Mouse (Mus musculus) cerebellum, postnatal 25 days (tissue): ENCODE results near the gene Slc6a16.
"Not testable (repeated sequence)": the region's sequence is repeated elsewhere in the genome, so short reads cannot be mapped to it uniquely, and the experiment has no call there.

Source experiments
- DNase-seq, 2 experiments: peaks; one replicate each; pipeline ENCODE4 v3.0.0; 2021; ENCODE audit warnings: mixed read lengths in 2 of 2

The Slc6a16 gene

DNA sequence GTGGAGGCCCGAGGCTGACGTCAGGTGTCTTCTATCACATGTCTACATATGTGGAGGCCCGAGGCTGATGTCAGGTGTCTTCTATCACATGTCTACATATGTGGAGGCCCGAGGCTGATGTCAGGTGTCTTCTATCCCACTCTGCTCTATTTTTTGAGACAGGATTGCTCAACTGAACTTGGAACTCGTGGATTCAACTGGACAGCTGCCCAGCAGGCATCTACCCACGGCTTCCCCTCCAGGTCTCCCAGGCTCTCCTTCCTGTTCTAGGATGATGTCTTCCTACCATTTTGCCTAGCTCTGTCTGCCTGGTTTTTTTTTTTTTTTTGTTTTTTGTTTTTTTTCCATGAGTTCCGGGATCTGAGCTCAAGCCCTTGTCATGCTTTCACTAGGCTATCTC is 14.9 kb downstream of the Slc6a16 start:
- DNase-seq, result not testable (repeated sequence)

GRCm38 (mm10) chr7:45257063-45257840 is 16.4 kb downstream of the Slc6a16 start:
- no peak for DNase-seq

DNA sequence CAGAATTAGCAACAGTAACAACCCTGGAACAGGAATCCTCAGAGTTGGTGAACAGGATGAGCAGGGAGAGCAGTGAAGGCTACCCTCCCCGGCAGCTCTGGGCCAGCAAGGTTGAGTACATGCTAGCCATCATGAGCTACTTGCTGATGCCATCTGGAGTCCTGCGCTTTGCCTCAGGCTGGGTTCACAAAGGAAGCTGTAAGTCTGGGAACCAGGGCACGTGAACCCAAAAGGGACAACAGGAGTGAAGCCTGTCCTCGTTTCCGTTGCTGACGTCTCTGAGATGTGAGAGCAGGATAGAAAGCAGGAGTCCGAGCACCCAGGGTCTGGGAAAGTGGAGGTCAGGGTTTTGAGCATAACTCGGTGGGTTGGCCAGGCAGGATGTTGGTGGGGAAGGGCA is 18.4 kb downstream of the Slc6a16 start:
- no peak for DNase-seq

- DNase-seq, result no peak
Measured at GRCm38 (mm10) chr7:45262266-45262665, 21.4 kb downstream of the Slc6a16 start.

DNA sequence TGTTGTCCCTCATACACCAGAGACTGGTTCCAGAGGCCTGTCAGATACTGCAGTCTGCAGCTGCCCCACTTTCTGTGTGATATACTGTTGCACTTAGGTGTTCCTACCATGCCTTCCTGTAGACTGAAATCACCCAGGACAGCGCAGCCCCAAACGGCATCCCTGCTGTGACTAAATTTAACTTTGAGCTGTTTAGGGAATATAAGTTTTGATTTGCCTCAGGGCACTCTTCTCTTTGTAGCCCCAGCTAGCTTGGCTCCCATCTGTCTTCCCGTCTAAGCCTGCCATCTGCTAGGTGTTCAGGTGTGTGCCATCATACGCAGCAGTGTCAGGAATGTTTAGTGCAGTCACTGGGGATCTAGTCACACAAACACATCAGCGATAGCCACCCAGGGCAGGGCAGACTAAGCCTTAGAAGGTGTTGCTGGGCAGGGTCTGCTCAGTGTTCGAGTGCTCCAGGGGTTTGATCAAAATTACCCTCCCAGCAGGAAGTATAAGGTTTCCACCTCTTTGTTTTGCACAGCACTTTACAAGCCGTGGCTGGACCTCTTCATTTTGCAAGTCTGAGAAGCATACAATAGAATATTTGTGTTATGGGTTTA is 22.2 kb downstream of the Slc6a16 start:
- no peak for DNase-seq

DNA sequence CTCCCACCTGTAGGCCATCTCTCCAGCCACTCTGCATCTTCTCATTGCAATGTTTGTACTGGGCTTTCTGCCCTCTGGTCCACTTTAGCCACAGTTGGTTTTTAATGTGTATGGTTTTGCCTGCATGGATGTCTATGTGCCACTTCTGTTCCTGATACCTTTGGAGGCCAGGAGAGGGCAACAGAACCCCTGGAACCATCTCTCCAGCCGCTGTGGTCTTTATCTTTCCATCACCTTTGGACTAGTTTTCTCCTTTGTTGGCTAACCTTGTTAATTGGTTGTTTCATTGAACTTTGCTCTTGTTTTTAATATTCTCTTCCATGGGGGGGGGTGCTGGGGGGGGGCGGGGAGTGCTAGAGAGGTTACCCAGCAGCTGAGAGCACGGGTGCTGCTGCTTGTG is 23.5 kb downstream of the Slc6a16 start:
- no peak for DNase-seq

DNA sequence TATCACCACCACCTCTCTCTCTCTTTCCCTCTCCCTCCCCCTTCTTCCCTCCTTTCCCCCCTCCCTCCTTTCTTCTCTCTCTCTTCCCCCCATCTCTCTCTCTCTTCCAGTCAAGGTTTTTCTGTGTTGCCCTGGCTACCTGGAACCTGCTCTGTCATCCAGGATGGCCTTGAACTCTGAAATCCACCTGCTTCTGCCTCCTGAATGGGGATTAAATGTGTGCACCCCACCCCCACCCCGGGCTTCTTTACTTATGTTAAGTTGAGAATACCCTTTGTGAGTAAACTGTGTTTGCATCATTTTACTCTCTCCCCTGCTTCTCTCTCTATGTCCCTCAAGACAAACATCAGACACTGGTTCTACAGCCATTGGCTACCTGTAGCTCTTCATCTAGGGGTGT is 24.6 kb downstream of the Slc6a16 start:
- DNase-seq, result no peak

- DNase-seq, result no peak
Measured at GRCm38 (mm10) chr7:45272786-45273412, 32.0 kb downstream of the Slc6a16 start.

DNA sequence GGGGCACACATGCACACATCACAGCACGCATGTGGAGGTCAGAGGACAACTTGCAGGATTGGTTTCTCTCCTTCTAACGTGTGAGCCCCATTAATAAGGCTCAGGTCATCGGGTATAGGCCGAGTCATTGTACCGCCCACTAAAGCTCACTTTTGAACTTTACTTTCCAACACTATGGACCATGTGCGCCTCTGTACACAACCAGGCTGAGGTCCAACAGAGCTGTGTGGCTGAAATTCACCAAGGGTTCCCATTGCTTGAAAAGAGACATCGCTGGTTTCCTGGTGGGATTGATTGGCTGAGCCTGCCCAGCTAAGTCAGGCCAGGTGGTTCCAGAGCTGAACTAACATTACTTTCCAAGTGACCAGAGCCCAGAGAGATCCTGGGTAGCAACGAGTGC is 32.8 kb downstream of the Slc6a16 start:
- DNase-seq, result no peak

GRCm38 (mm10) chr7:45277136-45277760 is 36.4 kb downstream of the Slc6a16 start, which contains the start of gene Slc6a21:
Gene Slc6a21 (plus strand): TSS chr7:45277513.
- DNase-seq, result peak; percentile 87 to 88

DNA sequence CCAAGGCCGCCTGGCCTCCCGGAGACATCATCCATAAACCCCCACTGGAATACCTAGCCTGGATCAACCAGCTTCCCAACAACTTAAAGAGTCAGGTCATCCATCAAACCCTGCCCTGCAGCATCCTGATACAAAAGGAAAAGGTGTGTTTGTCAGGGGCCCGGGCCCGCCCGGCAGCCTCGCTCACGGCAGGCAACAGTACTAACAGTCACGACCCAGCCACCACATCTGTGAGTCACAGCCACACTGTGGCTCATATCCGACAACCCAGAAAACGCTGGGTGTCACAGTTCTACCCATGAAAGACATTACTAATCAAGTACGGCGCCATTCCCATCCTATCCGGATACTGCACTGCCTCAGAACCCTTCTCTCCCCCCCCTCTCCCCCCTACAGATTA is 45.6 kb downstream of the Slc6a16 start:
- no peak for DNase-seq

GRCm38 (mm10) chr7:45296626-45297025 is 55.7 kb downstream of the Slc6a16 start:
- DNase-seq, result no peak

GRCm38 (mm10) chr7:45297563-45297962 is 56.7 kb downstream of the Slc6a16 start:
- no peak for DNase-seq

GRCm38 (mm10) chr7:45299752-45300151 is 58.9 kb downstream of the Slc6a16 start:
- peak; percentile 55 to 71 for DNase-seq

GRCm38 (mm10) chr7:45300270-45300669 is 59.4 kb downstream of the Slc6a16 start:
- peak; percentile 80 to 91 for DNase-seq

- DNase-seq, result peak in 1 of 2 experiments; percentile 25
Measured at GRCm38 (mm10) chr7:45302626-45303025, 61.7 kb downstream of the Slc6a16 start.

- peak in 1 of 2 experiments; percentile 27 for DNase-seq
Measured at GRCm38 (mm10) chr7:45304869-45305268, 64.0 kb downstream of the Slc6a16 start.

DNA sequence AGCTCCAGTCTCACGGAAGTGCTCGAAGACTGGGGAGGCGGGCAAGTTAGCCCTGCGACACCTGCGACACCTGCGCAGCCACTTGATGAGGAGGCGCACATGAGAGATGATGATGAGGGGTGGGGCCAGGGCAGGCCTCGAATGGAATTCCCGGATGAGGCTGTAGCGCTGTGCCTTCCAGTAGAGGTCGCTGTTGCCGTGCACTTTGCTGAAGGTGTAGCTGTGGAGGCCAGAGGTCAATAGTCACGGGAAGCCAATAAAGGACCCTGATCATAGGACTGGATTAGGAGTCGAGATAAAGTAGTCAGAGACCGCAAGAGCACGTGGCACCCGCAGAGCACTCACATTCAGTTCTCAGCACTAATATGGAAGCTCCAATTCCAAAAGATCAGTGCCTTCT is 64.4 kb downstream of the Slc6a16 start:
- peak; percentile 81 to 88 for DNase-seq

GRCm38 (mm10) chr7:45308551-45309240 is 67.8 kb downstream of the Slc6a16 start:
- DNase-seq, result no peak

DNA sequence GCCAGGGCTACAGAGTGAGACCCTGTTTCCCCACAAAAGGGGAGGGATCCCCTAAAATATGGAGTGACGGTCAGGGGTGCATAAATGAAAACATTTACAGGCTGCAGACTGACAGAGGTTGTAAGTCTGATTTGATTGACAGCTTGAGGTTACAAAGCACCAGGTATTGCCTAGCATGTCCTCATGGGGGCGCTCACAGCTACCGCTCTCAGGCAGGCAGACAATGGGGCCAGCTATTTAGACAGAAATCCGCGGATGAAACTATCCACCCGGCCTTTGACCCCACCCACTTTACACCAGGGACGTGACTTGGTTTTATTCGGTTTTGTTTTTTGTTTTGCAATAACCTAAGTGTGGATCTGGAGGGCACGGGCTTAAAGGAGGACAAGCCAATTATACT is 68.6 kb downstream of the Slc6a16 start:
- DNase-seq, result peak; percentile 67 to 80

GRCm38 (mm10) chr7:45312023-45312422 is 71.1 kb downstream of the Slc6a16 start:
- DNase-seq, result no peak

GRCm38 (mm10) chr7:45312686-45313453 is 72.0 kb downstream of the Slc6a16 start:
- no peak for DNase-seq
